Mouse (Mus musculus) liver, postnatal 0 days (tissue): ENCODE measurements around the gene Robo1.

Experiments
- CTCF ChIP-seq: sonication (generic); IDR thresholded peaks from 2 replicates; pipeline ENCODE4 v1.5.1; 2016; ENCODE audit warnings: antibody characterized with exemption, low read depth
- EP300 ChIP-seq: IDR thresholded peaks from 2 replicates; pipeline ENCODE4 v1.6.1; 2016; ENCODE audit warnings: antibody characterized with exemption, low read depth, mild to moderate bottlenecking

GRCm38 (mm10) chr16:72967509-72967908, 659.4 kb downstream of the Robo1 start:
- no peak for TF ChIP-seq CTCF
- no peak for TF ChIP-seq EP300
